Mouse (Mus musculus): ENCODE results near the gene Tmem201. TPM values are rescaled to one million over a fixed set of nuclear protein-coding genes. Genes with fewer than 3 reads are reported as not detected.

The Tmem201 gene
- polyA plus RNA-seq, 1 experiment from 2014 or later = 42.5 TPM

GRCm38 (mm10) chr4:149719686-149720085, 18.2 kb downstream of the Tmem201 start:
- Histone ChIP-seq H3K9ac (no peak overlapping the region), H3K4me2 (no peak overlapping the region), H3K27me3 (no peaks in the 10 kb centered on the region), H3K36me3 (peaks cover 63% of the 10 kb centered on the region), H3K9me3 (replicated peaks) (no peaks in the 10 kb centered on the region), H3K4me1 (replicated peaks) (peaks cover 8% of the 10 kb centered on the region), H3K4me3 (no peak overlapping the region), H3K27ac (no peak overlapping the region)
- 74% methylated on average over 6 of the region's 6 CpGs for whole genome bisulfite sequencing
- no peak for ATAC-seq (replicated peaks; ENCODE audit: insufficient number of reproducible peaks, insufficient read depth, low FRiP score, low read depth)

- peaks cover 45% of the 10 kb centered on the region for H3K36me3 ChIP-seq
- H3K4me3 ChIP-seq = no peak overlapping the region
- WGBS = 75% methylated on average over 3 of the region's 3 CpGs
- no peak for ATAC-seq (replicated peaks; ENCODE audit: insufficient number of reproducible peaks, insufficient read depth, low FRiP score, low read depth)
- no peaks in the 10 kb centered on the region for H3K9me3 ChIP-seq (replicated peaks)
- no peaks in the 10 kb centered on the region for H3K27me3 ChIP-seq
- no peak overlapping the region for H3K4me2 ChIP-seq
- no peak overlapping the region for H3K9ac ChIP-seq
- no peak overlapping the region for H3K27ac ChIP-seq
- H3K4me1 ChIP-seq (replicated peaks) = no peaks in the 10 kb centered on the region; the same call in 1 of the 2 replicates
These were observed 23.3 kb downstream of the Tmem201 start for GRCm38 (mm10) chr4:149714542-149714941.

- no peak overlapping the region for H3K4me3 ChIP-seq
- no peak overlapping the region for H3K4me2 ChIP-seq
- H3K27ac ChIP-seq = no peak overlapping the region
- H3K9me3 ChIP-seq (replicated peaks) = no peaks in the 10 kb centered on the region
- no peak overlapping the region for H3K9ac ChIP-seq
- ATAC-seq (replicated peaks; ENCODE audit: insufficient number of reproducible peaks, insufficient read depth, low FRiP score, low read depth) = 0 out of 2 replicates have a peak, but pooled peaks have one; percentile 8
- H3K36me3 ChIP-seq = peaks cover 20% of the 10 kb centered on the region; the same call in 1 of the 2 replicates
- H3K4me1 ChIP-seq (replicated peaks) = no peaks in the 10 kb centered on the region; the same call in 1 of the 2 replicates
- 29% methylated on average over 7 of the region's 7 CpGs for WGBS
- H3K27me3 ChIP-seq = no peaks in the 10 kb centered on the region
These were observed 25.9 kb downstream of the Tmem201 start for GRCm38 (mm10) chr4:149711955-149712354.

- Histone ChIP-seq H3K9me3 (replicated peaks) (no peaks in the 10 kb centered on the region), H3K9ac (no peak overlapping the region), H3K27me3 (no peaks in the 10 kb centered on the region), H3K4me3 (no peak overlapping the region), H3K27ac (no peak overlapping the region), H3K36me3 (peaks cover 16% of the 10 kb centered on the region; the same call in 1 of the 2 replicates), H3K4me1 (replicated peaks) (no peaks in the 10 kb centered on the region; the same call in 1 of the 2 replicates), H3K4me2 (no peak overlapping the region)
- no peak for ATAC-seq (replicated peaks; ENCODE audit: insufficient number of reproducible peaks, insufficient read depth, low FRiP score, low read depth)
- WGBS = 80% methylated on average over 5 of the region's 5 CpGs
These were observed 26.4 kb downstream of the Tmem201 start for GRCm38 (mm10) chr4:149711485-149711884.

DNA sequence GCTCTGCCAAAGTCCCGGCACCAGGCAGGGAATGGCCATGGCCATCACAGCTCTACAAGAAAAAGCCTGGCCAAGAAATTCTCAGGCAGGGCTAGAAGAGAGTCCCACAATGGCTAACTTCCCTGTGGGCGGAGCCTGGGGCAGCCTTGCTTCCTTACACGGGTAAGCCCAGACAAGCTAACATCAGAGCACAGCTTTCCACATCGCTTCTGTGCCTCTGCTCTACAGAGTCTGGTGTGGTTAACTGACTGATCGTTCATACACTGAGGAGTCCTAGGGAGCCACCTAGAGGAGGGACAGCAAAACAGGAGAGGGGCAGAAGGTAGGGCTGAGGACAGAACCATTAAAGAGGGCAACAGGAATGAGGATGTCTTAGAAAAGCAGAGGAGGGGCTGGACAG, 27.3 kb downstream of the Tmem201 start:
- H3K9ac ChIP-seq = no peak overlapping the region
- no peaks in the 10 kb centered on the region for H3K27me3 ChIP-seq
- 14% methylated on average over 5 of the region's 5 CpGs for WGBS
- no peak overlapping the region for H3K4me2 ChIP-seq
- H3K27ac ChIP-seq = no peak overlapping the region
- peaks cover 6% of the 10 kb centered on the region; the same call in 1 of the 2 replicates for H3K36me3 ChIP-seq
- H3K4me3 ChIP-seq = no peak overlapping the region
- H3K9me3 ChIP-seq (replicated peaks) = no peaks in the 10 kb centered on the region
- ATAC-seq (replicated peaks; ENCODE audit: insufficient number of reproducible peaks, insufficient read depth, low FRiP score, low read depth) = peak; percentile 69
- no peaks in the 10 kb centered on the region; the same call in 1 of the 2 replicates for H3K4me1 ChIP-seq (replicated peaks)

- 89% methylated on average over 8 of the region's 8 CpGs for WGBS
- Histone ChIP-seq H3K27ac (no peak overlapping the region), H3K4me1 (replicated peaks) (peaks cover 8% of the 10 kb centered on the region), H3K27me3 (no peaks in the 10 kb centered on the region), H3K4me3 (no peak overlapping the region), H3K9ac (no peak overlapping the region), H3K9me3 (replicated peaks) (no peaks in the 10 kb centered on the region), H3K4me2 (no peak overlapping the region), H3K36me3 (no peaks in the 10 kb centered on the region)
- ATAC-seq (replicated peaks; ENCODE audit: insufficient number of reproducible peaks, insufficient read depth, low FRiP score, low read depth) = no peak
These were observed 31.9 kb downstream of the Tmem201 start for GRCm38 (mm10) chr4:149705941-149706340.

DNA sequence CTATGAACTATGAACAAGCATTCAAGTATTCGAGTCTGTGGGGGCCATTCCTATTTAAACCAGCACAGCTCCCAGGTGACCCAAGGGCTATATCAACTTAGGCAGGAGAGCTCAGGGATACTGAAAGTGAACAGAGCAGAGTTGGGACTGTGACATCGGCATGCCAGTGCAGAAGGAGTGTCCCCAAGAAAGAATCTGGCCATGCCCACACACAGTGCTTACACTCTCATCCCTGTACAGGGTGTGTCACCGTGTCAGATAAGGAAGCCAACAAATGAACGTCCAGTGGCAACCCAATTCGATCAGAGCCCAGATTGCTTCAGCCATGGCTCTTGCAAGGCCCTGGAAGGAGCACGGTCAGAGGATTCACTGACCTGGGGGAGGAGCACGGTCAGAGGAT, 32.5 kb downstream of the Tmem201 start:
- 54% methylated on average over 7 of the region's 7 CpGs for WGBS
- H3K4me2 ChIP-seq = no peak overlapping the region
- ATAC-seq (replicated peaks; ENCODE audit: insufficient number of reproducible peaks, insufficient read depth, low FRiP score, low read depth) = no peak
- no peak overlapping the region for H3K9ac ChIP-seq
- H3K9me3 ChIP-seq (replicated peaks) = no peaks in the 10 kb centered on the region
- H3K36me3 ChIP-seq = no peaks in the 10 kb centered on the region
- H3K4me1 ChIP-seq (replicated peaks) = peaks cover 8% of the 10 kb centered on the region
- no peaks in the 10 kb centered on the region for H3K27me3 ChIP-seq
- no peak overlapping the region for H3K27ac ChIP-seq
- no peak overlapping the region for H3K4me3 ChIP-seq

GRCm38 (mm10) chr4:149702210-149702979, 35.4 kb downstream of the Tmem201 start, which contains the start of gene Pik3cd:
TSS of gene Pik3cd (minus strand) at chr4:149702571.
- peak within 1 kb of the TSS; percentile 16 for H3K4me2 ChIP-seq
- H3K9ac ChIP-seq = no peak within 1 kb of the TSS
- H3K4me1 ChIP-seq (replicated peaks) = peaks cover 17% of the 10 kb centered on the region
- H3K27ac ChIP-seq = peak within 1 kb of the TSS; percentile 40; the same call in 1 of the 2 replicates
- WGBS = 48% methylated on average over 19 of the region's 19 CpGs
- no peak for ATAC-seq (replicated peaks; ENCODE audit: insufficient number of reproducible peaks, insufficient read depth, low FRiP score, low read depth)
- no peaks in the 10 kb centered on the region for H3K9me3 ChIP-seq (replicated peaks)
- H3K27me3 ChIP-seq = 0 out of 2 replicates have a peak, but pooled peaks cover 3% of the 10 kb centered on the region
- no peaks in the 10 kb centered on the region for H3K36me3 ChIP-seq
- H3K4me3 ChIP-seq = no peak within 1 kb of the TSS

DNA sequence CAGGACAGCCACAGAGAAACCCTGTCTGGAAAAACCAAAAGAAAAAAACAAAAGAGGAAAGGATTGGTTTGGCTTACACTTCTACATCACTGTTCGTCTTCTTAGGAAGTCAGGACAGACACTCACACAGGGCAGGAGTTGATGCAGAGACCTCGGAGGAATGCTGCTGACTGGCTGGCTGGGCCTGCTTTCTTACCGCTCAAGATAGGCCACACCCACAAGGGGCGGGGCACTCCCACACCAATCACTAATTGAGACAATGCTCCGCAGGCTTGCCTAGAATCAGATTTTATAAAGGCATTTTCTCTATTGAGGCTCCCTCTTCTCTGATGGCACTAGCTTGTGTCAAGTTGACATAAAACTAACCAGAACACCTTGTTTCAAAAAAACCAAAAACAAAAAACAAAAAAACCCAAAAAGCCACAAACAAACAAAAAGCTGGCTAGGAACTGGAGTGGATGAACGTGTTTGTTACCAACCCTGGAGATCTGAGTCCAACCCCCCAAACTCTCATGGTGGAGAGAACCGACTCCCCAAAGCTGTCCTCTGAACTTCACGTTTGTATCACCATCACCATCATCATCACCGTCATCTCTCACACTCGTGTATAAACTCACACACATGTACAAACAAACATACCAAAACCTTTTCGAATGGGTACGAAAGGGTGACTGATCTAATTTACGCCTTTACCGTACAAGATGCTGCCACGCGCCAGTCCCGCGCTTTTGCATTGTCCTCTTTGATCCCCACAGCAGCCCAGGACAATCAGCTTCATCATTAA, 36.2 kb downstream of the Tmem201 start:
- Histone ChIP-seq H3K27me3 (0 out of 2 replicates have a peak, but pooled peaks cover 3% of the 10 kb centered on the region), H3K9ac (no peak overlapping the region), H3K4me2 (peak overlapping the region; percentile 16), H3K4me3 (no peak overlapping the region), H3K36me3 (no peaks in the 10 kb centered on the region), H3K9me3 (replicated peaks) (no peaks in the 10 kb centered on the region), H3K27ac (no peak overlapping the region), H3K4me1 (replicated peaks) (peaks cover 21% of the 10 kb centered on the region)
- WGBS = 68% methylated on average over 18 of the region's 18 CpGs
- ATAC-seq (replicated peaks; ENCODE audit: insufficient number of reproducible peaks, insufficient read depth, low FRiP score, low read depth) = no peak

DNA sequence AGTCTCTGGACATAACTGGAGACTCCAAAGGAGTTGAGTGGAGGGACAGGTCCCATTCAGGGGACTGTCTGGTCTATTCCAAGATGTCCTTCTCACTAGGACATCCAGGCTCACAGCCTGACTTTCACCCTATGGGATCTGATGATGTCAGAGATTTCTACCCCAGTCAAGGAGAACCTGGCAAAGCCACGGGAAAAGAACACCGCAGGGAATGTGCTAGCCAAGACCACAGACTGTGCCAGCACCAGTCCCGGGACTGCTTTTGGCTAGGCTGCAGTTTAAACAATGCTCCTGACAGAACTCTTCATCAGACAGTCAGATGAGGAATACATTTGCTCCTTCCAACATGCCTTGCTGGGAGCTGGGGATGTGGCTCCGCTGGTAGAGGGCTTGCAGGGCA, 37.9 kb downstream of the Tmem201 start:
- Histone ChIP-seq H3K9ac (no peak overlapping the region), H3K4me1 (replicated peaks) (peaks cover 28% of the 10 kb centered on the region), H3K27ac (no peak overlapping the region), H3K9me3 (replicated peaks) (no peaks in the 10 kb centered on the region), H3K4me2 (no peak overlapping the region), H3K4me3 (no peak overlapping the region), H3K36me3 (no peaks in the 10 kb centered on the region), H3K27me3 (0 out of 2 replicates have a peak, but pooled peaks cover 3% of the 10 kb centered on the region)
- 75% methylated on average over 4 of the region's 4 CpGs for WGBS
- no peak for ATAC-seq (replicated peaks; ENCODE audit: insufficient number of reproducible peaks, insufficient read depth, low FRiP score, low read depth)

DNA sequence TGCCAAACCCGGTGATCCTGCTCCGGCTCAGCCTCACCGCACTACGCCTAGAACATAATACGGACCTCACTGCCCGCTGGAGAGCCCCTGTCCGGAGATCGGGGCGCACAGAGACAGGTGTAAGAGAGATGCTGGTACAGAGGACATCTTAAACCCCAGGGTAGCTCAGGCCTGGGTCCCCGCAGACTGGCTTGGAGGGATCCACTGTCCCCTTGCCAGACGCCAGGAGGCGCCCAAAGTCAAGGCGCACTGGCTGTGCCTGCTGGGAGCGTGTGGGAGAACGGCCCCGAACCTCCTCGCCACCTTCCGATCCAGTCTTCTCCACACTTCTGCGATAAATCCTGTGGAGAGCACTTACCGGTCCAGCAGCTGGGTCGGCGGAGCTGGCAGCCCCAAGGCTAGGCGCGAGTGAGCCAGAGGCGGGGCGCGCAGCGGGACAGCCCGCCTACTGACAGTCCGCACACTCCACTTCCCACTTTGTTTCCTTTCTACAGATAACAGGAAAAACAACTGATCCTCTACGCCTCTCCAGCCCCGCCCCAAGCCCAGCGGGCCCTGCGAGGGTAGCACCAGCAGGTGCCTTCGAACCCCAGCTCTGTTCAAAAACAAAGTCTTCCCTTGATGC, 39.5 kb downstream of the Tmem201 start:
- WGBS = under 1% methylated on average over 35 of the region's 35 CpGs
- H3K9ac ChIP-seq = peak overlapping the region; percentile 57
- H3K4me3 ChIP-seq = peak overlapping the region; percentile 54
- H3K36me3 ChIP-seq = no peaks in the 10 kb centered on the region
- 0 out of 2 replicates have a peak, but pooled peaks cover 3% of the 10 kb centered on the region for H3K27me3 ChIP-seq
- H3K9me3 ChIP-seq (replicated peaks) = no peaks in the 10 kb centered on the region
- ATAC-seq (replicated peaks; ENCODE audit: insufficient number of reproducible peaks, insufficient read depth, low FRiP score, low read depth) = peak; percentile 72
- H3K4me1 ChIP-seq (replicated peaks) = peaks cover 28% of the 10 kb centered on the region
- peak overlapping the region; percentile 36; the same call in 1 of the 2 replicates for H3K27ac ChIP-seq
- peak overlapping the region; percentile 74 for H3K4me2 ChIP-seq

Data from heart, embryonic 15.5 days (tissue).